Mouse (Mus musculus) kidney, embryonic 15.5 days (tissue): Measurements from ENCODE around the gene Lmod2. TPM values are rescaled to one million over a fixed set of nuclear protein-coding genes. Genes with fewer than 3 reads are reported as not detected.

Experiments
- ATAC-seq: fragments of 200-750 bp; cut with Nextera tagmentation; replicated peaks from 2 replicates; pipeline ENCODE4 v1.8.0; 2017; ENCODE audit warnings: moderate TSS enrichment; ENCODE audit not compliant: low FRiP score
- H3K27ac ChIP-seq: fragments of 300-500 bp; sonication (generic); 2 replicates; pipeline ENCODE4 v1.5.1; 2015; ENCODE audit warnings: mild to moderate bottlenecking, inconsistent platforms
- H3K27me3 ChIP-seq: fragments of 300-500 bp; sonication (generic); 2 replicates; pipeline ENCODE4 v1.6.1; 2015; ENCODE audit warnings: inconsistent platforms
- H3K36me3 ChIP-seq: fragments of 300-500 bp; sonication (generic); 2 replicates; pipeline ENCODE4 v1.6.1; 2015; ENCODE audit warnings: inconsistent platforms
- H3K4me1 ChIP-seq: fragments of 300-500 bp; sonication (generic); 2 replicates; pipeline ENCODE4 v1.6.1; 2015; ENCODE audit warnings: inconsistent platforms
- H3K4me2 ChIP-seq: fragments of 300-500 bp; sonication (generic); 2 replicates; pipeline ENCODE4 v1.6.1; 2015; ENCODE audit warnings: moderate library complexity, mild to moderate bottlenecking, inconsistent platforms
- H3K4me3 ChIP-seq: fragments of 300-500 bp; sonication (generic); replicated peaks from 2 replicates; pipeline ENCODE4 v1.5.1; 2015; ENCODE audit warnings: mild to moderate bottlenecking, inconsistent platforms
- H3K9ac ChIP-seq: fragments of 300-500 bp; sonication (generic); 2 replicates; pipeline ENCODE4 v1.6.1; 2015; ENCODE audit warnings: mild to moderate bottlenecking, inconsistent platforms
- H3K9me3 ChIP-seq: fragments of 300-500 bp; sonication (generic); replicated peaks from 2 replicates; pipeline ENCODE4 v1.6.1; 2016; ENCODE audit warnings: inconsistent platforms
- WGBS: fragments of 180-500 bp; shearing (Covaris S2); methylation state at CpG from one replicate; pipeline ENCODE4 v1.1.7; 2015; ENCODE audit warnings: mixed read lengths; 5-methylcytosine and 5-hydroxymethylcytosine counted together
- polyA plus RNA-seq: library from polyadenylated mRNA; unstranded; fragments of >200 nt; fragmentation: Nextera tagmentation; extraction: Ambion mirVana; gene quantifications from 2 replicates; pipeline ENCODE4 v1.2.1, GENCODE M21; 2015

The Lmod2 gene
- polyA plus RNA-seq, 1 experiment from 2014 or later: 0.17 TPM

DNA sequence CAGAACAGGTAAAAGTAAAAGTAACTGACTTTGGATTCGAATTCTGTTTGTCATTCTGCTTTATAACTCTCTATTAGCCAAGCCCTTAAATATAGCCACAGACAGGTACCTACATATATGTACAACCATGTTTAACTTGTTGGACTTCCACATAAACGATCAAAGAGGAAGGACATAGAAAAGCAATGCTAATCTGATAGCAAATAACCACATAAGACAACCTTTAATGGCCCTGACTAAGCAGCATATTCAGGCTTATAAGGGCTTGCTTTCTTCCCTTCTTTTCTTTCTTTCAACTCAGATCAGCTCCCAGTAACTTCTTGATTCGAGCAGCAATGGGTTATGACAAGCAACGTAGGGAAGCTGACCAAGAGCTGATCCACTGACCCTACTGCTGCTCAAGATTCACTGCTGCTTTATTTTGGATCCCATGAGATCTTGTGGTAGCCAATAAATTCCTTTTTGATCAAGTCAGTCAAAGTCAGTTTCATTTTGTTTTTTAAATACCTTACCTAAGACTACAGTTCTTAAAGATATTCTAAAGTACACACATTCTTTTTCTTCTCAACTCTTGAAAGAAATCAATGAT is 49.6 kb downstream of the Lmod2 start:
- Histone ChIP-seq H3K4me2 (no peak overlapping the region), H3K27me3 (no peaks in the 10 kb centered on the region), H3K36me3 (peaks cover 10% of the 10 kb centered on the region), H3K27ac (no peak overlapping the region), H3K4me3 (no peak overlapping the region), H3K9me3 (no peaks in the 10 kb centered on the region), H3K4me1 (no peaks in the 10 kb centered on the region), H3K9ac (no peak overlapping the region)
- ATAC-seq: no peak
- WGBS: 83% methylated on average over 4 of the region's 4 CpGs

- Histone ChIP-seq H3K27me3 (no peaks in the 10 kb centered on the region), H3K9me3 (no peaks in the 10 kb centered on the region), H3K4me1 (no peaks in the 10 kb centered on the region), H3K4me2 (no peak overlapping the region), H3K27ac (no peak overlapping the region), H3K4me3 (no peak overlapping the region), H3K36me3 (peaks cover 14% of the 10 kb centered on the region), H3K9ac (no peak overlapping the region)
- 88% methylated on average over 4 of the region's 4 CpGs for WGBS
- no peak for ATAC-seq
These were observed 50.8 kb downstream of the Lmod2 start for GRCm38 (mm10) chr6:24648403-24648802.

GRCm38 (mm10) chr6:24650719-24651118 is 53.2 kb downstream of the Lmod2 start:
- H3K9ac ChIP-seq: no peak overlapping the region
- 0 out of 2 replicates have a peak, but pooled peaks cover 4% of the 10 kb centered on the region for H3K36me3 ChIP-seq
- H3K27me3 ChIP-seq: no peaks in the 10 kb centered on the region
- H3K4me3 ChIP-seq: no peak overlapping the region
- WGBS: 86% methylated on average over 3 of the region's 3 CpGs
- H3K27ac ChIP-seq: no peak overlapping the region
- H3K4me1 ChIP-seq: no peaks in the 10 kb centered on the region
- no peak overlapping the region for H3K4me2 ChIP-seq
- ATAC-seq: no peak
- no peaks in the 10 kb centered on the region for H3K9me3 ChIP-seq

- ATAC-seq: no peak
- H3K4me1 ChIP-seq: no peaks in the 10 kb centered on the region
- H3K36me3 ChIP-seq: 0 out of 2 replicates have a peak, but pooled peaks cover 4% of the 10 kb centered on the region
- H3K9ac ChIP-seq: no peak overlapping the region
- H3K4me3 ChIP-seq: no peak overlapping the region
- no peaks in the 10 kb centered on the region for H3K9me3 ChIP-seq
- H3K4me2 ChIP-seq: no peak overlapping the region
- no peak overlapping the region for H3K27ac ChIP-seq
- 48% methylated on average over 7 of the region's 7 CpGs for whole genome bisulfite sequencing
- H3K27me3 ChIP-seq: no peaks in the 10 kb centered on the region
These were observed 54.0 kb downstream of the Lmod2 start for GRCm38 (mm10) chr6:24651538-24651937.

Other genes with a start within 250 kb of the Lmod2 start
- gene Iqub, start 82.7 kb upstream of the Lmod2 start, polyA plus RNA-seq: 0.05 and 0.12 TPM in 2 replicates
- 377 and 407 TPM in 2 replicates for gene Ndufa5, start 69.7 kb upstream of the Lmod2 start, polyA plus RNA-seq
- 0.18 and 0.45 TPM in 2 replicates for gene Asb15, start 69.6 kb upstream of the Lmod2 start, polyA plus RNA-seq
- gene Wasl, start 67.2 kb downstream of the Lmod2 start, polyA plus RNA-seq: 77.7 and 87.6 TPM in 2 replicates
- gene Hyal6, start 135.5 kb downstream of the Lmod2 start, polyA plus RNA-seq: not detected in 2 replicates
- gene Hyal4, start 150.6 kb downstream of the Lmod2 start, polyA plus RNA-seq: not detected in 2 replicates
- gene Spam1, start 193.4 kb downstream of the Lmod2 start, polyA plus RNA-seq: not detected in 2 replicates